Comparison of ENCODE assay signal across 8 mouse cellular contexts in the genomic region with DNA sequence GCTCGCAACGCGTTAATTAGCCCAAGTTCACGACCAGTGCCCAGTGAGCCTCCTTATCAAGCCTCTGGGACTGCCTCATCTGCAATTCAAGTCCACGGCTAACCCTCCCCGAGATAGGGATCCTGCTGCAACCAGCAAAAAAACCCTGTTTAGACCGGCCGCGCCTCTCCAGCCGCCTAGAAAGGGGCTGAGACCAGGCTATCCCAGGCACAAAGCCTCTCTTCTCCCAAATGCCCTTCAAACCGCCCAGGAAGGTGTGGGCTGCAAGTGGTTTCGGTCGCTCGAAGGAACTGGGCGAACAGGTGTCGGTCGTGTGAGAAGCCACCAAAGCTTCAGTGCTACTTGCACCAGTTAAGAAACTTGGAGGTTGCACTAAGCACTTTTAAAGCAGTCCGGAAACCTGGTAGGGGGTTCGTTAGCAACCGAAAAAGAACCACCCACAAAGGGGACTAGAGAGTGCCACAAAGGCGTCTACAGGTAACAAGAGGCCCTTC. TPM values are rescaled to one million over a fixed set of nuclear protein-coding genes. Genes with fewer than 3 reads are reported as not detected.
A peak's percentile ranks its signal among the peaks of the same experiment; 100 is the strongest.
DNase-seq lines count a peak whose midpoint lies in the region; ATAC-seq and TF ChIP-seq lines count a peak whose summit lies in the region.

No protein-coding gene starts in this region.

- H3K4me1 ChIP-seq in forebrain, embryonic 14.5 days (ENCODE audit: control insufficient read depth, insufficient read depth, low read length) = peaks cover 6% of the 10 kb centered on the region
- H3K4me1 ChIP-seq in intestine, embryonic 16.5 days (ENCODE audit: control insufficient read depth, insufficient read depth, low read length) = peaks cover 13% of the 10 kb centered on the region
- peaks cover 15% of the 10 kb centered on the region for H3K4me1 ChIP-seq in lung, adult 2 months (ENCODE audit: control insufficient read depth, insufficient read depth, low read length)
- peaks cover 16% of the 10 kb centered on the region for H3K4me1 ChIP-seq in olfactory bulb, adult 2 months (ENCODE audit: control insufficient read depth, insufficient read depth, low read length)

- H3K27me3 ChIP-seq in forebrain, embryonic 14.5 days (replicated peaks; ENCODE audit: control insufficient read depth, insufficient read depth, low read length) = no peaks in the 10 kb centered on the region
- no peaks in the 10 kb centered on the region for H3K27me3 ChIP-seq in intestine, embryonic 16.5 days (replicated peaks; ENCODE audit: control insufficient read depth, insufficient read depth, low read length)

- peak overlapping the region; percentile 78 for H3K9ac ChIP-seq in forebrain, embryonic 14.5 days (ENCODE audit: low read length)
- peak overlapping the region; percentile 89 for H3K9ac ChIP-seq in intestine, embryonic 16.5 days (ENCODE audit: low read depth, low read length)

- H3K9me3 ChIP-seq in forebrain, embryonic 14.5 days (replicated peaks; ENCODE audit: control insufficient read depth, low read length) = no peaks in the 10 kb centered on the region
- no peaks in the 10 kb centered on the region for H3K9me3 ChIP-seq in intestine, embryonic 16.5 days (ENCODE audit: control insufficient read depth, low read length)

- no peak for ATAC-seq in forebrain, embryonic 14.5 days
- peak; percentile 34 for ATAC-seq in intestine, embryonic 16.5 days

- peak overlapping the region; percentile 60; the same call in 1 of the 2 replicates for H3K27ac ChIP-seq in forebrain, embryonic 14.5 days (ENCODE audit: low read depth, low read length)
- peak overlapping the region; percentile 94 for H3K27ac ChIP-seq in intestine, embryonic 16.5 days (ENCODE audit: low read length)
- 0 out of 2 replicates have a peak overlapping the region, but pooled peaks have one; percentile 7 for H3K27ac ChIP-seq in olfactory bulb, adult 2 months (ENCODE audit: insufficient read depth, low read depth, low read length)

- no peak; the same call in 1 of the 2 replicates for TF ChIP-seq POLR2A in lung, adult 2 months (IDR thresholded peaks at IDR 0.05; ENCODE audit: borderline replicate concordance, extremely low read depth, low read depth, low read length)
- TF ChIP-seq POLR2A in olfactory bulb, adult 2 months (IDR thresholded peaks at IDR 0.05; ENCODE audit: insufficient read depth, low read depth, low read length) = no peak

- H3K4me2 ChIP-seq in forebrain, embryonic 14.5 days (ENCODE audit: low read length) = peak overlapping the region; percentile 95
- peak overlapping the region; percentile 90 for H3K4me2 ChIP-seq in intestine, embryonic 16.5 days (ENCODE audit: low read depth, low read length)

- H3K36me3 ChIP-seq in forebrain, embryonic 14.5 days (ENCODE audit: control insufficient read depth, insufficient read depth, low read length) = no peaks in the 10 kb centered on the region
- no peaks in the 10 kb centered on the region for H3K36me3 ChIP-seq in intestine, embryonic 16.5 days (ENCODE audit: control insufficient read depth, insufficient read depth, low read length)

- DNase-seq in CD4-positive, CD25-positive, alpha-beta regulatory T cell, adult 2 months (ENCODE audit: low read depth, low spot score) = peak; percentile 70
- DNase-seq in T-cell, adult 2 months (ENCODE audit: low spot score) = peak; percentile 57
- peak; percentile 30 for DNase-seq in forebrain, embryonic 14.5 days (ENCODE audit: low spot score)
- no peak for DNase-seq in lung, adult 2 months
- DNase-seq in right cerebral cortex, adult 2 months (ENCODE audit: low spot score in 2 of 2) = no peak
- no peak for DNase-seq in frontal cortex, postnatal 25 days (ENCODE audit: low spot score in 2 of 2)

- WGBS in forebrain, embryonic 14.5 days = under 1% methylated on average over 21 of the region's 21 CpGs
- under 1% methylated on average over 21 of the region's 21 CpGs for WGBS in intestine, embryonic 16.5 days
- WGBS in lung, adult 2 months = under 1% methylated on average over 21 of the region's 21 CpGs
- 3% methylated on average over 21 of the region's 21 CpGs for WGBS in olfactory bulb, adult 2 months

- peak overlapping the region; percentile 67 for H3K4me3 ChIP-seq in forebrain, embryonic 14.5 days (ENCODE audit: low read depth, low read length)
- H3K4me3 ChIP-seq in intestine, embryonic 16.5 days (ENCODE audit: low read length) = peak overlapping the region; percentile 87
- H3K4me3 ChIP-seq in lung, adult 2 months (replicated peaks; ENCODE audit: extremely low read depth, low read depth, low read length) = peak overlapping the region; percentile 94
- peak overlapping the region; percentile 85 for H3K4me3 ChIP-seq in olfactory bulb, adult 2 months (ENCODE audit: insufficient read depth, low read depth, low read length)

- TF ChIP-seq CTCF in lung, adult 2 months (IDR thresholded peaks at IDR 0.05; ENCODE audit: insufficient read depth, low read length) = no peak
- TF ChIP-seq CTCF in olfactory bulb, adult 2 months (IDR thresholded peaks at IDR 0.05; ENCODE audit: insufficient read depth, low read depth, low read length) = no peak

RNA-seq across cellular contexts. Expression of a gene that starts 0.5 kb away (rescaled TPM):
- 94.0 and 101 TPM in 2 replicates for polyA plus RNA-seq in forebrain, embryonic 14.5 days (2014; fragmentation: Nextera tagmentation; extraction: Ambion mirVana)
- polyA plus RNA-seq in intestine, embryonic 16.5 days (2015; fragmentation: Nextera tagmentation; extraction: Ambion mirVana) = 281 and 319 TPM in 2 replicates
- polyA plus RNA-seq in lung, adult 2 months (2012; rRNA removed) = 79.3 and 84.0 TPM in 2 replicates
- polyA plus RNA-seq in olfactory bulb, adult 2 months (2012; ENCODE audit: insufficient read depth, insufficient read length, low replicate concordance, missing spikeins) = 664 TPM in 1 of 2 replicates, not detected in the other

Comparison
In these comparisons a context has a peak if more than half of its experiments do, and no peak if none do; other contexts are left out.
1. DNase-seq: peak in CD4-positive, CD25-positive, alpha-beta regulatory T cell, adult 2 months (single experiment), T-cell, adult 2 months (single experiment) and forebrain, embryonic 14.5 days (single experiment); none in lung, adult 2 months (single experiment), right cerebral cortex, adult 2 months (0 of 2) and frontal cortex, postnatal 25 days (0 of 2).
2. H3K27ac ChIP-seq: peak in every context shown above with its lines; median percentile 94 in intestine, embryonic 16.5 days; 60 in forebrain, embryonic 14.5 days; 7 in olfactory bulb, adult 2 months.
3. Peak in every context shown above with its lines, with median percentiles within 50 percentile points of each other: H3K4me3 ChIP-seq.